Mouse (Mus musculus): ENCODE results near the gene Adam12. TPM values are rescaled to one million over a fixed set of nuclear protein-coding genes. Genes with fewer than 3 reads are reported as not detected.
A peak's percentile ranks its signal among the peaks of the same experiment; 100 is the strongest.

Gene Adam12
- polyA plus RNA-seq, 1 experiment from 2014 or later, result 2.8 TPM

GRCm38 (mm10) chr7:134177051-134177450 is 54.9 kb downstream of the Adam12 start:
- Histone ChIP-seq H3K4me1 (replicated peaks; ENCODE audit: insufficient read depth, low read length) (no peaks in the 10 kb centered on the region), H3K36me3 (ENCODE audit: insufficient read depth, low read length) (no peaks in the 10 kb centered on the region), H3K4me3 (replicated peaks; ENCODE audit: low read depth, low read length) (no peak overlapping the region), H3K27me3 (ENCODE audit: insufficient read depth, low read length) (no peaks in the 10 kb centered on the region), H3K4me2 (ENCODE audit: low read length) (no peak overlapping the region), H3K9ac (ENCODE audit: low read depth, low read length) (no peak overlapping the region), H3K27ac (peak overlapping the region; percentile 22; the same call in 1 of the 2 replicates), H3K9me3 (replicated peaks; ENCODE audit: low read length) (no peaks in the 10 kb centered on the region)
- 78% methylated on average over 2 of the region's 2 CpGs for WGBS
- DNase-seq (ENCODE audit: low spot score) (peak; percentile 66), ATAC-seq (replicated peaks; ENCODE audit: low FRiP score, low read depth) (no peak)
- no peak for TF ChIP-seq CTCF (IDR thresholded peaks at IDR 0.05; ENCODE audit: low read depth)

- no peak for TF ChIP-seq CTCF (IDR thresholded peaks at IDR 0.05; ENCODE audit: low read depth)
- Histone ChIP-seq H3K27ac (no peak overlapping the region), H3K27me3 (ENCODE audit: insufficient read depth, low read length) (no peaks in the 10 kb centered on the region), H3K9me3 (replicated peaks; ENCODE audit: low read length) (no peaks in the 10 kb centered on the region), H3K4me3 (replicated peaks; ENCODE audit: low read depth, low read length) (no peak overlapping the region), H3K9ac (ENCODE audit: low read depth, low read length) (no peak overlapping the region), H3K4me2 (ENCODE audit: low read length) (no peak overlapping the region), H3K36me3 (ENCODE audit: insufficient read depth, low read length) (no peaks in the 10 kb centered on the region), H3K4me1 (replicated peaks; ENCODE audit: insufficient read depth, low read length) (no peaks in the 10 kb centered on the region)
- ATAC-seq (replicated peaks; ENCODE audit: low FRiP score, low read depth) (no peak), DNase-seq (ENCODE audit: low spot score) (no peak)
- WGBS, result 84% methylated on average over 4 of the region's 4 CpGs
Measured at GRCm38 (mm10) chr7:134175201-134175600, 56.7 kb downstream of the Adam12 start.

- H3K27ac ChIP-seq, result no peak overlapping the region
- ATAC-seq (replicated peaks; ENCODE audit: low FRiP score, low read depth), result no peak
- no peaks in the 10 kb centered on the region for H3K9me3 ChIP-seq (replicated peaks; ENCODE audit: low read length)
- no peaks in the 10 kb centered on the region for H3K27me3 ChIP-seq (ENCODE audit: insufficient read depth, low read length)
- TF ChIP-seq CTCF (IDR thresholded peaks at IDR 0.05; ENCODE audit: low read depth), result no peak
- WGBS, result 85% methylated on average over 14 of the region's 14 CpGs
- H3K4me1 ChIP-seq (replicated peaks; ENCODE audit: insufficient read depth, low read length), result no peaks in the 10 kb centered on the region
- H3K36me3 ChIP-seq (ENCODE audit: insufficient read depth, low read length), result no peaks in the 10 kb centered on the region
- no peak for DNase-seq (ENCODE audit: low spot score)
- no peak overlapping the region for H3K4me2 ChIP-seq (ENCODE audit: low read length)
- no peak overlapping the region for H3K9ac ChIP-seq (ENCODE audit: low read depth, low read length)
- H3K4me3 ChIP-seq (replicated peaks; ENCODE audit: low read depth, low read length), result no peak overlapping the region
Measured at GRCm38 (mm10) chr7:134173442-134174090, 58.4 kb downstream of the Adam12 start.

GRCm38 (mm10) chr7:134170180-134170910 is 61.6 kb downstream of the Adam12 start:
- DNase-seq (ENCODE audit: low spot score), result no peak
- ATAC-seq (replicated peaks; ENCODE audit: low FRiP score, low read depth), result no peak
- H3K4me2 ChIP-seq (ENCODE audit: low read length), result no peak overlapping the region
- no peaks in the 10 kb centered on the region for H3K4me1 ChIP-seq (replicated peaks; ENCODE audit: insufficient read depth, low read length)
- no peak overlapping the region for H3K4me3 ChIP-seq (replicated peaks; ENCODE audit: low read depth, low read length)
- no peaks in the 10 kb centered on the region for H3K36me3 ChIP-seq (ENCODE audit: insufficient read depth, low read length)
- H3K27ac ChIP-seq, result no peak overlapping the region
- no peaks in the 10 kb centered on the region for H3K27me3 ChIP-seq (ENCODE audit: insufficient read depth, low read length)
- H3K9me3 ChIP-seq (replicated peaks; ENCODE audit: low read length), result no peaks in the 10 kb centered on the region
- 88% methylated on average over 9 of the region's 9 CpGs for WGBS
- no peak overlapping the region for H3K9ac ChIP-seq (ENCODE audit: low read depth, low read length)
- no peak for TF ChIP-seq CTCF (IDR thresholded peaks at IDR 0.05; ENCODE audit: low read depth)

- H3K9ac ChIP-seq (ENCODE audit: low read depth, low read length), result no peak overlapping the region
- no peak overlapping the region for H3K27ac ChIP-seq
- ATAC-seq (replicated peaks; ENCODE audit: low FRiP score, low read depth) (no peak), DNase-seq (ENCODE audit: low spot score) (no peak)
- 78% methylated on average over 2 of the region's 2 CpGs for WGBS
- H3K4me2 ChIP-seq (ENCODE audit: low read length), result no peak overlapping the region
- no peaks in the 10 kb centered on the region for H3K9me3 ChIP-seq (replicated peaks; ENCODE audit: low read length)
- TF ChIP-seq CTCF (IDR thresholded peaks at IDR 0.05; ENCODE audit: low read depth), result no peak
- H3K27me3 ChIP-seq (ENCODE audit: insufficient read depth, low read length), result no peaks in the 10 kb centered on the region
- no peak overlapping the region for H3K4me3 ChIP-seq (replicated peaks; ENCODE audit: low read depth, low read length)
- no peaks in the 10 kb centered on the region for H3K4me1 ChIP-seq (replicated peaks; ENCODE audit: insufficient read depth, low read length)
- no peaks in the 10 kb centered on the region for H3K36me3 ChIP-seq (ENCODE audit: insufficient read depth, low read length)
Measured at GRCm38 (mm10) chr7:134169780-134170179, 62.2 kb downstream of the Adam12 start.

- TF ChIP-seq CTCF (IDR thresholded peaks at IDR 0.05; ENCODE audit: low read depth), result no peak
- Histone ChIP-seq H3K4me3 (replicated peaks; ENCODE audit: low read depth, low read length) (no peak overlapping the region), H3K4me1 (replicated peaks; ENCODE audit: insufficient read depth, low read length) (no peaks in the 10 kb centered on the region), H3K9me3 (replicated peaks; ENCODE audit: low read length) (no peaks in the 10 kb centered on the region), H3K36me3 (ENCODE audit: insufficient read depth, low read length) (no peaks in the 10 kb centered on the region), H3K4me2 (ENCODE audit: low read length) (no peak overlapping the region), H3K27me3 (ENCODE audit: insufficient read depth, low read length) (no peaks in the 10 kb centered on the region), H3K27ac (no peak overlapping the region), H3K9ac (ENCODE audit: low read depth, low read length) (no peak overlapping the region)
- DNase-seq (ENCODE audit: low spot score), result peak; percentile 69
- ATAC-seq (replicated peaks; ENCODE audit: low FRiP score, low read depth), result no peak
- WGBS, result 18% methylated on average over 3 of the region's 3 CpGs
Measured at GRCm38 (mm10) chr7:134167586-134167985, 64.4 kb downstream of the Adam12 start.

Measured in kidney, postnatal 0 days (tissue).